Mouse (Mus musculus) hindbrain, embryonic 16.5 days (tissue): ENCODE measurements at regions not wholly inside any gene's neighbourhood (a gene's known extent, or its start where the extent isn't known, plus 50 kb on each side); places are given as distances from the start of the nearest gene placed in this dataset.

Experiments used
- ATAC-seq: fragments of 200-750 bp; cut with Nextera tagmentation; 2 replicates; pipeline ENCODE4 v1.8.0; 2017; ENCODE audit warnings: moderate TSS enrichment, moderate library complexity
- H3K27ac ChIP-seq: fragments of 300-500 bp; sonication (generic); 2 replicates; pipeline ENCODE4 v1.5.1; 2014; ENCODE audit warnings: low read depth, mild to moderate bottlenecking, control low read depth, low read length, moderate library complexity
- H3K27me3 ChIP-seq: fragments of 300-500 bp; sonication (generic); replicated peaks from 2 replicates; pipeline ENCODE4 v1.6.1; 2014; ENCODE audit warnings: low read length; ENCODE audit not compliant: control insufficient read depth, insufficient read depth
- H3K36me3 ChIP-seq: fragments of 300-500 bp; sonication (generic); 2 replicates; pipeline ENCODE4 v1.6.1; 2014; ENCODE audit warnings: mild to moderate bottlenecking, low read length, moderate library complexity, mixed read lengths; ENCODE audit not compliant: control insufficient read depth, insufficient read depth
- H3K4me1 ChIP-seq: fragments of 300-500 bp; sonication (generic); 2 replicates; pipeline ENCODE4 v1.6.1; 2014; ENCODE audit warnings: low read depth, low read length; ENCODE audit not compliant: control insufficient read depth, insufficient read depth
- H3K4me2 ChIP-seq: fragments of 300-500 bp; sonication (generic); 2 replicates; pipeline ENCODE4 v1.6.1; 2014; ENCODE audit warnings: mild to moderate bottlenecking, low read length, control low read depth, moderate library complexity
- H3K4me3 ChIP-seq: fragments of 300-500 bp; sonication (generic); 2 replicates; pipeline ENCODE4 v1.5.1; 2014; ENCODE audit warnings: mild to moderate bottlenecking, low read length, control low read depth, moderate library complexity
- H3K9ac ChIP-seq: fragments of 300-500 bp; sonication (generic); 2 replicates; pipeline ENCODE4 v1.6.1; 2014; ENCODE audit warnings: low read depth, mild to moderate bottlenecking, control low read depth, low read length, moderate library complexity
- H3K9me3 ChIP-seq: fragments of 300-500 bp; sonication (generic); 2 replicates; pipeline ENCODE4 v1.6.1; 2014; ENCODE audit warnings: mild to moderate bottlenecking, low read length, moderate library complexity; ENCODE audit not compliant: control insufficient read depth
- WGBS: fragments of 180-500 bp; shearing (Covaris S2); extraction: QIAGEN DNeasy Blood & Tissue Kit; methylation state at CpG from one replicate; pipeline ENCODE4 v1.1.7; 2014; 5-methylcytosine and 5-hydroxymethylcytosine counted together

- Histone ChIP-seq H3K4me1 (peaks cover 11% of the 10 kb centered on the region), H3K27me3 (no peaks in the 10 kb centered on the region; the same call in 1 of the 2 replicates), H3K4me2 (no peak overlapping the region), H3K9ac (no peak overlapping the region), H3K36me3 (no peaks in the 10 kb centered on the region), H3K27ac (no peak overlapping the region), H3K4me3 (no peak overlapping the region), H3K9me3 (no peaks in the 10 kb centered on the region)
- WGBS: 92% methylated on average over 3 of the region's 3 CpGs
- no peak for ATAC-seq
These were observed 105.0 kb upstream of the Parp11 start for GRCm38 (mm10) chr6:127341604-127342003.

GRCm38 (mm10) chr6:127348770-127349409 lies 97.8 kb upstream of the Parp11 start:
- no peak for ATAC-seq
- Histone ChIP-seq H3K9me3 (no peaks in the 10 kb centered on the region; the same call in 1 of the 2 replicates), H3K4me1 (no peaks in the 10 kb centered on the region), H3K27ac (no peak overlapping the region), H3K27me3 (no peaks in the 10 kb centered on the region; the same call in 1 of the 2 replicates), H3K9ac (no peak overlapping the region), H3K36me3 (no peaks in the 10 kb centered on the region), H3K4me2 (no peak overlapping the region), H3K4me3 (no peak overlapping the region)
- WGBS: 78% methylated on average over 9 of the region's 9 CpGs

GRCm38 (mm10) chr6:127349479-127350110 lies 97.0 kb upstream of the Parp11 start:
- no peak overlapping the region for H3K27ac ChIP-seq
- WGBS: 29% methylated on average over 12 of the region's 12 CpGs
- no peaks in the 10 kb centered on the region for H3K36me3 ChIP-seq
- H3K4me3 ChIP-seq: no peak overlapping the region
- no peaks in the 10 kb centered on the region; the same call in 1 of the 2 replicates for H3K9me3 ChIP-seq
- H3K4me2 ChIP-seq: no peak overlapping the region
- no peaks in the 10 kb centered on the region; the same call in 1 of the 2 replicates for H3K27me3 ChIP-seq
- H3K9ac ChIP-seq: no peak overlapping the region
- ATAC-seq: no peak
- H3K4me1 ChIP-seq: no peaks in the 10 kb centered on the region

- 87% methylated on average over 5 of the region's 5 CpGs for WGBS
- no peak for ATAC-seq
- Histone ChIP-seq H3K9ac (no peak overlapping the region), H3K36me3 (no peaks in the 10 kb centered on the region), H3K4me1 (no peaks in the 10 kb centered on the region), H3K27me3 (no peaks in the 10 kb centered on the region; the same call in 1 of the 2 replicates), H3K9me3 (no peaks in the 10 kb centered on the region; the same call in 1 of the 2 replicates), H3K27ac (no peak overlapping the region), H3K4me2 (no peak overlapping the region), H3K4me3 (no peak overlapping the region)
These were observed 94.9 kb upstream of the Parp11 start for GRCm38 (mm10) chr6:127351691-127352090.

GRCm38 (mm10) chr6:127355112-127355511 lies 91.5 kb upstream of the Parp11 start:
- Histone ChIP-seq H3K4me3 (no peak overlapping the region), H3K36me3 (no peaks in the 10 kb centered on the region), H3K27ac (no peak overlapping the region), H3K27me3 (no peaks in the 10 kb centered on the region; the same call in 1 of the 2 replicates), H3K4me2 (no peak overlapping the region), H3K9ac (no peak overlapping the region), H3K9me3 (no peaks in the 10 kb centered on the region; the same call in 1 of the 2 replicates), H3K4me1 (no peaks in the 10 kb centered on the region)
- 87% methylated on average over 6 of the region's 6 CpGs for WGBS
- ATAC-seq: no peak

GRCm38 (mm10) chr6:127356442-127356841 lies 90.2 kb upstream of the Parp11 start:
- ATAC-seq: no peak
- WGBS: 86% methylated on average over 8 of the region's 8 CpGs

GRCm38 (mm10) chr6:127358805-127359204 lies 87.8 kb upstream of the Parp11 start:
- Histone ChIP-seq H3K9ac (no peak overlapping the region), H3K27ac (no peak overlapping the region), H3K9me3 (no peaks in the 10 kb centered on the region; the same call in 1 of the 2 replicates), H3K4me3 (no peak overlapping the region), H3K4me2 (no peak overlapping the region), H3K27me3 (no peaks in the 10 kb centered on the region), H3K4me1 (peaks cover 3% of the 10 kb centered on the region; the same call in 1 of the 2 replicates), H3K36me3 (no peaks in the 10 kb centered on the region)
- ATAC-seq: no peak
- WGBS: 26% methylated on average over 5 of the region's 5 CpGs

More at GRCm38 (mm10) chr6:127356442-127356841, 90.2 kb upstream of the Parp11 start:
- Histone ChIP-seq H3K4me3 (no peak overlapping the region), H3K4me1 (no peaks in the 10 kb centered on the region), H3K9me3 (no peaks in the 10 kb centered on the region; the same call in 1 of the 2 replicates), H3K9ac (no peak overlapping the region), H3K27ac (no peak overlapping the region), H3K4me2 (no peak overlapping the region), H3K27me3 (no peaks in the 10 kb centered on the region), H3K36me3 (no peaks in the 10 kb centered on the region)

GRCm38 (mm10) chr6:127359391-127359874 lies 87.2 kb upstream of the Parp11 start:
- WGBS: 47% methylated on average over 9 of the region's 9 CpGs
- H3K4me2 ChIP-seq: no peak overlapping the region
- no peaks in the 10 kb centered on the region for H3K27me3 ChIP-seq
- no peak overlapping the region for H3K4me3 ChIP-seq
- peaks cover 3% of the 10 kb centered on the region; the same call in 1 of the 2 replicates for H3K4me1 ChIP-seq
- no peaks in the 10 kb centered on the region for H3K36me3 ChIP-seq
- no peak overlapping the region for H3K27ac ChIP-seq
- no peak overlapping the region for H3K9ac ChIP-seq
- H3K9me3 ChIP-seq: no peaks in the 10 kb centered on the region
- ATAC-seq: no peak

- Histone ChIP-seq H3K9me3 (no peaks in the 10 kb centered on the region), H3K4me1 (peaks cover 3% of the 10 kb centered on the region; the same call in 1 of the 2 replicates), H3K27ac (no peak overlapping the region), H3K4me3 (no peak overlapping the region), H3K27me3 (0 out of 2 replicates have a peak, but pooled peaks cover 2% of the 10 kb centered on the region), H3K36me3 (no peaks in the 10 kb centered on the region), H3K9ac (no peak overlapping the region), H3K4me2 (no peak overlapping the region)
- 80% methylated on average over 5 of the region's 5 CpGs for WGBS
- no peak for ATAC-seq
These were observed 84.5 kb upstream of the Parp11 start for GRCm38 (mm10) chr6:127362166-127362565.
